Mouse (Mus musculus): ENCODE data around the gene Il20. TPM values are rescaled to one million over a fixed set of nuclear protein-coding genes. Genes with fewer than 3 reads are reported as not detected.
A peak's percentile ranks its signal among the peaks of the same experiment; 100 is the strongest.

Il20 gene
- not detected in 2 replicates for polyA plus RNA-seq (2016; fragmentation: Nextera tagmentation; extraction: Ambion mirVana)

DNA sequence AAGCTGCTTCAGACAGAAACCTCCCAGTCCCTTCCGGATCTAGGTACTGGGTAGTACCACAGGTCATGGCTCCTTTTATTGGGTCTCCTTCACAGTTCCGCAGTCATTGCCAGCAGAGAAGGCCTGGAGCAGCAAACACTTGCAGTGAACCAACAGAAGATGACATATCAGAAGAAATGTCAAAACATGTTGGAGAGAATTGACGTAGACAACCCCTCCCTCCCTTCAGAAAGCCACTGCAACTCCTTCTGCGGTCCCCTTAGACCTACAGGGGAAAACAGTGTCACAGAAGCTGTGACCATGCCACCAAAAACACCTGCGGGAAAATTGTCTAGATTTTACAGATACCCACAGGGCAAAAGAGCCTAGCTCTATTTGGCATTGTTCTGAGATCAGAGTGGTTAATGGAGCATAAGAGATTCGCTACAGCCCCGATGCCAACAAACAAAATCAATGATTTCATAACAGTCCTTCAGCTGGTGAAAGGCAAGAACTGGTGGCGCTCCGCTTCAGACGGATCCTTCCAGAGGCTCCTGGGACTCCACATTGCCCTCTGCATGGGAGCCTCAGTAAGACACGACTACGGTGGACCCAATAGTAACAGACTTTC, at the start of gene Il20:
Gene Il20 (minus strand): TSS at position 51 of the 610 bp plus-strand sequence.
- Histone ChIP-seq H3K36me3 (replicated peaks) (no peaks in the 10 kb centered on the region), H3K4me1 (no peaks in the 10 kb centered on the region), H3K27ac (replicated peaks) (no peak within 1 kb of the TSS), H3K9me3 (no peaks in the 10 kb centered on the region), H3K4me3 (no peak within 1 kb of the TSS), H3K27me3 (replicated peaks; ENCODE audit: low read depth, poor library complexity, severe bottlenecking) (no peaks in the 10 kb centered on the region)
- WGBS: 89% methylated on average over 12 of the region's 12 CpGs
- DNase-seq (ENCODE audit: low spot score): no peak

- Histone ChIP-seq H3K27me3 (replicated peaks; ENCODE audit: low read depth, poor library complexity, severe bottlenecking) (no peaks in the 10 kb centered on the region), H3K4me1 (peaks cover 20% of the 10 kb centered on the region), H3K4me3 (no peak overlapping the region), H3K36me3 (replicated peaks) (no peaks in the 10 kb centered on the region), H3K27ac (replicated peaks) (no peak overlapping the region), H3K9me3 (no peaks in the 10 kb centered on the region)
- DNase-seq (ENCODE audit: low spot score): no peak
- 76% methylated on average over 6 of the region's 6 CpGs for WGBS
Measured at GRCm38 (mm10) chr1:130946920-130947319, 35.7 kb upstream of the Il20 start.

- DNase-seq (ENCODE audit: low spot score): peak; percentile 34
- 39% methylated on average over 3 of the region's 3 CpGs for WGBS
Measured at GRCm38 (mm10) chr1:130941801-130942200, 30.6 kb upstream of the Il20 start.

GRCm38 (mm10) chr1:130940065-130940687, 28.9 kb upstream of the Il20 start, which contains the start of gene Il19:
Il19 (minus strand) TSS chr1:130940115.
- no peaks in the 10 kb centered on the region for H3K36me3 ChIP-seq (replicated peaks)
- H3K4me3 ChIP-seq: no peak within 1 kb of the TSS
- no peak for DNase-seq (ENCODE audit: low spot score)
- peaks cover 46% of the 10 kb centered on the region for H3K4me1 ChIP-seq
- no peaks in the 10 kb centered on the region for H3K9me3 ChIP-seq
- 0 out of 2 replicates have a peak within 1 kb of the TSS, but pooled peaks have one; percentile 24 for H3K27ac ChIP-seq (replicated peaks)
- no peaks in the 10 kb centered on the region for H3K27me3 ChIP-seq (replicated peaks; ENCODE audit: low read depth, poor library complexity, severe bottlenecking)
- 61% methylated on average over 4 of the region's 4 CpGs for WGBS

More at GRCm38 (mm10) chr1:130941801-130942200, 30.6 kb upstream of the Il20 start:
- peaks cover 38% of the 10 kb centered on the region for H3K4me1 ChIP-seq
- H3K9me3 ChIP-seq: no peaks in the 10 kb centered on the region
- no peaks in the 10 kb centered on the region for H3K27me3 ChIP-seq (replicated peaks; ENCODE audit: low read depth, poor library complexity, severe bottlenecking)
- no peaks in the 10 kb centered on the region for H3K36me3 ChIP-seq (replicated peaks)
- no peak overlapping the region for H3K4me3 ChIP-seq
- no peak overlapping the region for H3K27ac ChIP-seq (replicated peaks)

- no peak overlapping the region for H3K27ac ChIP-seq (replicated peaks)
- no peaks in the 10 kb centered on the region for H3K27me3 ChIP-seq (replicated peaks; ENCODE audit: low read depth, poor library complexity, severe bottlenecking)
- no peak overlapping the region for H3K4me3 ChIP-seq
- no peak for DNase-seq (ENCODE audit: low spot score)
- peaks cover 37% of the 10 kb centered on the region for H3K4me1 ChIP-seq
- WGBS: 77% methylated on average over 7 of the region's 7 CpGs
- no peaks in the 10 kb centered on the region for H3K9me3 ChIP-seq
- no peaks in the 10 kb centered on the region for H3K36me3 ChIP-seq (replicated peaks)
Measured at GRCm38 (mm10) chr1:130938192-130938591, 26.9 kb upstream of the Il20 start.

GRCm38 (mm10) chr1:130937170-130937569, 25.9 kb upstream of the Il20 start:
- H3K9me3 ChIP-seq: no peaks in the 10 kb centered on the region
- WGBS: 89% methylated on average over 4 of the region's 4 CpGs
- no peaks in the 10 kb centered on the region for H3K27me3 ChIP-seq (replicated peaks; ENCODE audit: low read depth, poor library complexity, severe bottlenecking)
- H3K4me3 ChIP-seq: no peak overlapping the region
- no peaks in the 10 kb centered on the region for H3K36me3 ChIP-seq (replicated peaks)
- H3K4me1 ChIP-seq: peaks cover 37% of the 10 kb centered on the region
- no peak for DNase-seq (ENCODE audit: low spot score)
- no peak overlapping the region for H3K27ac ChIP-seq (replicated peaks)

DNA sequence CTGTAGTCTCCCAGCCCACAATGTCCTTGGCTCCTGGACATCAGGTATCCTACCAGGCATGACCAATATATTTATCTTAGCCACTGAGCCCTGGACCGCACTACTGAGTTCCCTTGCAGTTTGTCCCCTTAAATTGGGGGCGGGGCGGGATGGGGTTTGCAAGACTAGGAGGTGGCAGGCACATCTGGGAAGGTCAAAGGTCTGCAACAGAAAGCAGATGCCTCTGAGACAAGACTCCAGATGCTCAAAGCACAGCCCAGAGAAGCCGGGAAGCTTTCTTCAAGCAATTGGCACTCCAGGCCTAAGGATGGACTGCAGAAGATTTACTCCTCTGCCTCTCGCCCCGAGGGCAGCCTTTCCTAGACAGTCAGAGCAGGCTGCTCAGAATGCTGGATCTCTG, 25.1 kb upstream of the Il20 start:
- H3K27me3 ChIP-seq (replicated peaks; ENCODE audit: low read depth, poor library complexity, severe bottlenecking): no peaks in the 10 kb centered on the region
- 20% methylated on average over 6 of the region's 6 CpGs for WGBS
- peak overlapping the region; percentile 65 for H3K27ac ChIP-seq (replicated peaks)
- peak; percentile 76 for DNase-seq (ENCODE audit: low spot score)
- H3K36me3 ChIP-seq (replicated peaks): no peaks in the 10 kb centered on the region
- H3K4me1 ChIP-seq: peaks cover 30% of the 10 kb centered on the region
- no peak overlapping the region for H3K4me3 ChIP-seq
- no peaks in the 10 kb centered on the region for H3K9me3 ChIP-seq

DNA sequence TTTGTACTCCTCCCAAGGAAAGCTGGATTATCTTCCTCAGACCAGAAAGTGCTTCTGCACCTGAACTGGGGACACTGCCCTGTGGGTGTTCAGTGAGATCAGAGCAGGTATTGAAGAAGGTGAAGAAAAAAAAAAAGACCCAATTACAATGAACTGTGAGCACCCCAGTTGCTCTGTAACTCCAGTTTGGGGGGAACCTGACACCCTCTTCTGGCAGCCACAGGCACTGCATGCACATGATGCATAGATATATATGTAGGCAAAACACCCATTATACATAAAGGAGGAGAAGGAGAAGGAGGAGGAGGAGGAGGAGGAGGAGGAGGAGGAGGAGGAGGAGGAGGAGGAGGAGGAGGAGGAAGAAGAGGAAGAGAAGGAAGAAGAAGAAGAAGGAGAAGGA, 15.2 kb upstream of the Il20 start:
- Histone ChIP-seq H3K4me1 (no peaks in the 10 kb centered on the region), H3K27me3 (replicated peaks; ENCODE audit: low read depth, poor library complexity, severe bottlenecking) (no peaks in the 10 kb centered on the region), H3K4me3 (no peak overlapping the region), H3K9me3 (no peaks in the 10 kb centered on the region), H3K36me3 (replicated peaks) (no peaks in the 10 kb centered on the region), H3K27ac (replicated peaks) (no peak overlapping the region)
- DNase-seq (ENCODE audit: low spot score): no peak

- no peaks in the 10 kb centered on the region for H3K9me3 ChIP-seq
- WGBS: 25% methylated on average over 1 of the region's 1 CpGs
- no peak overlapping the region for H3K4me3 ChIP-seq
- no peaks in the 10 kb centered on the region for H3K27me3 ChIP-seq (replicated peaks; ENCODE audit: low read depth, poor library complexity, severe bottlenecking)
- H3K27ac ChIP-seq (replicated peaks): no peak overlapping the region
- H3K4me1 ChIP-seq: no peaks in the 10 kb centered on the region
- no peak for DNase-seq (ENCODE audit: low spot score)
- H3K36me3 ChIP-seq (replicated peaks): no peaks in the 10 kb centered on the region
Measured at GRCm38 (mm10) chr1:130918323-130918980, 7.2 kb upstream of the Il20 start.

DNA sequence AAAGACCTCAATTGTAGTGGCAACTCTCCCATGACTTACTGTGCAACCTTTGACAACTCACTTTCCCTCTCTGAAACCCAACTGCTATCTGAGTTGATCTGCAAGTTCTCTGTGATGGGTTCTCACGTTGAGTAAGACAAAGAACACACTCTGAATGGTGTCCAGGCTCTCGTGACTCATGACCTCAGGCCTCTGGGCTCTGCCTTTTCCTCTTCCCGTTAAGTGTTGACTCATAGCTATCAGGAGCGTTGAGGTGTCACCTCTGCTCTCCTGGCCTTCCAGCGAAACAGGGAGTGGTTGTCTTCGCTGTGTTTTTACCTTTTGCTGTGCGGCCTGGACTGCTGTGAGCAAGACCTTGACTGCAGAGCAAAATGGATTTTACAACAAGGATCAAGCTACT, 8.7 kb downstream of the Il20 start:
- 83% methylated on average over 7 of the region's 7 CpGs for WGBS
- Histone ChIP-seq H3K4me3 (no peak overlapping the region), H3K9me3 (no peaks in the 10 kb centered on the region), H3K27me3 (replicated peaks; ENCODE audit: low read depth, poor library complexity, severe bottlenecking) (no peaks in the 10 kb centered on the region), H3K36me3 (replicated peaks) (no peaks in the 10 kb centered on the region), H3K27ac (replicated peaks) (no peak overlapping the region), H3K4me1 (no peaks in the 10 kb centered on the region)
- no peak for DNase-seq (ENCODE audit: low spot score)

DNA sequence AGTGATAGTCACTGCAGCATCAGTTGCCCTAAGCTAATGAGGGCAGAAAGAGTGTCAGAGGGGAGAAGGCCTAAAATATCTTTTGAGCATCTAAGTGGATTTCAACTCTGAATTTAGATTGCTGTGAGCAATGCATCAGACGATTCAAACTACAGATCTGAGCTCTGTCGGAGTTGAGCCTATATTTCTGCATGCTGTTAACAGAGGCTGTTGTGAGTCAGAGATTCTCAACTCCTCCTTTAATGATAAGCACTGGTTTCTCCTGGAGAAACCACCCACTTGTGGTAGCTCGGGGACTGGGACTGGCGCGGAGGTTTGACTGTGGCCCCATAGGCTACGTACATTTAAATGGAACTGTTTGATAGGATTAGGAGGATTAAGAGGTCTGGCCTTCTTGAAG, 16.8 kb downstream of the Il20 start:
- no peak for DNase-seq (ENCODE audit: low spot score)
- no peaks in the 10 kb centered on the region for H3K9me3 ChIP-seq
- no peaks in the 10 kb centered on the region for H3K27me3 ChIP-seq (replicated peaks; ENCODE audit: low read depth, poor library complexity, severe bottlenecking)
- H3K27ac ChIP-seq (replicated peaks): no peak overlapping the region
- H3K36me3 ChIP-seq (replicated peaks): no peaks in the 10 kb centered on the region
- H3K4me3 ChIP-seq: no peak overlapping the region
- no peaks in the 10 kb centered on the region for H3K4me1 ChIP-seq
- WGBS: 56% methylated on average over 6 of the region's 6 CpGs

GRCm38 (mm10) chr1:130893329-130894040, 17.8 kb downstream of the Il20 start:
- no peak for DNase-seq (ENCODE audit: low spot score)
- 76% methylated on average over 9 of the region's 9 CpGs for WGBS

More at GRCm38 (mm10) chr1:130893329-130894040, 17.8 kb downstream of the Il20 start:
- no peaks in the 10 kb centered on the region for H3K9me3 ChIP-seq
- no peaks in the 10 kb centered on the region for H3K27me3 ChIP-seq (replicated peaks; ENCODE audit: low read depth, poor library complexity, severe bottlenecking)
- H3K4me1 ChIP-seq: no peaks in the 10 kb centered on the region
- no peak overlapping the region for H3K4me3 ChIP-seq
- no peaks in the 10 kb centered on the region for H3K36me3 ChIP-seq (replicated peaks)
- H3K27ac ChIP-seq (replicated peaks): no peak overlapping the region
